Mouse (Mus musculus) kidney, postnatal 14 days (tissue): ENCODE measurements at regions not wholly inside any gene's neighbourhood (a gene's known extent, or its start where the extent isn't known, plus 50 kb on each side); places are given as distances from the start of the nearest gene placed in this dataset.

Experiments
- DNase-seq: peaks from one replicate; pipeline ENCODE4 v3.0.0; 2022; ENCODE audit warnings: mixed read lengths

DNA sequence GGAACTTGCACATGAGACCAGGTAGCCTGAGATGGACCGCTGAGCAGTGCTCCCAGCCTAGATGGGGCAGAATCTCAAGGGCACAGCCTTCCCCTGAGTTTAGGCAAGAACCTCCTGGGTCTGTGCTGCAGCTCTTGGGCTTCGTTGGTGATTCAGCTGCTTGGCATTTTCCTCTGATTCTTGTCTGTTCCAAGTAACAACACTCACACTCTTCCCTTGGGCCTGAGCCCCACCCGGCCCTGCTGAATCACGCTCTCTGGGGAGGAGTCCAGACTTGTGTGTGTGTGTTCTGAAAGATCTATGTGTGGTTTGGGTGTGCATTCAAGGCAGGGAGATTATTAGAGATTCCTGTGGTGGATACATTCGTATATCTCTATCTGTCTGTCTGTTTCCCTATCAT, 517.4 kb upstream of the Tbx3 start:
- no peak for DNase-seq

DNA sequence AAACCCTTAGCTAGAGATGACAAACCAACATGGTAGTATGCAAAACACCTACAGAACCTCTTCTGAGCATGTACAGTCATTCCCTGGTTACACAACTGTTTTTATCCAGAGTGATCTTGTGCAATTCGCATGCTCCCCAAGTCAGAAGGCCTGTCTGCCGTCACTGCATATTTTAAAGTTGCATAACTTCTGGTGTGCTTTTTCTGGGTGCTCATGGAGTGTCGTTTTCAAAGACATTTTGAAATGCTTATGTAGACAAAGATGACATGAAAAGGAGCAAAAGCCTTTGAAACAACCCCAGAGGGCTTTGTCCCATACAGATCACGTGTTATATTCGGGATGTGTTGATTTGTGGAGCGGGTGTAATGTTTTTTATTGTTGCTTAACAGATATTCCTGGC, 513.8 kb upstream of the Tbx3 start:
- DNase-seq = no peak

DNA sequence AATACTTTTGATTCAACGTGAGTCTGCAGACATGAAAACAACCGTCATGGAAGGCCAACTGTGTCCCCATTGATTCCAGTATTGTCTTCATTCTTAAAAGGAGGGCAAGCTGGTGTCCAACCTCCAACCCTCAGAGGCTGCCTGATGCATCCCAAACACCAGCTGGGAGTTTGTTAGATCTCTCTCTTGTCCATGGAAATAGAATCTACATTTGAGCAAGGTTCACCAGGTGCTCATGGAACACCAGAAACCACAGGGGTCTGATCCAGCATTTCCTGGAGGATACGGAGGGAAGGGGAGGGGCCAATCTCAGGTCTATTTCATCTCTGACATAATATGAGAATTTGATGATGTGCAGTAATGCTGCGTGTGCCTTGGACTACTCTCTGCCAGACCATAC, 512.3 kb upstream of the Tbx3 start:
- DNase-seq = no peak

DNA sequence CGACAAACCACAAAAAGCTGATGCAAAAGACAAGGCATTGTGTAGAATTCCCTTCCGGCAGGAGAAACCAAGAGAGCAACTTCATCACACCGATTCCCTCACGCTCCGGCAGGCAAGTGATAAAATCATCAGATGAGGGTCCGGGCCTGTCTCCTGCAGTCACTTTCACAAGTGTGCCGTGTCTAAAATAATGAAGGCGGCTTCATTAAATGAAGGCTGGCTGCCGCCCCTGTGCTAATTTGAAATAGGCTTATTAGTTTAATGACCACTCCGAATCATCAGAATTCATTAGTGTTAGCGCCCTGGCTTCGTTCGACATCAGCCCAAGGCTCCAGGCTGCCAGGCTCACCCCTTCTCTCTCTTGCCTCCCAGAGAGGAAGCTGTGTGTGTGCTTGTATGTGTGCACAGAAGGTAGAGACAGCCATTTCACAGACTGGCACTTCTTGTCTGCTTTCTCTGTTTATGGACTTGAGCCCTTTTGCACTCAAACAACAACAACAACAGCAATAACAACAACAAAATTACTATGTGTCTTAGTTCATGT, 508.3 kb upstream of the Tbx3 start:
- DNase-seq = no peak

DNA sequence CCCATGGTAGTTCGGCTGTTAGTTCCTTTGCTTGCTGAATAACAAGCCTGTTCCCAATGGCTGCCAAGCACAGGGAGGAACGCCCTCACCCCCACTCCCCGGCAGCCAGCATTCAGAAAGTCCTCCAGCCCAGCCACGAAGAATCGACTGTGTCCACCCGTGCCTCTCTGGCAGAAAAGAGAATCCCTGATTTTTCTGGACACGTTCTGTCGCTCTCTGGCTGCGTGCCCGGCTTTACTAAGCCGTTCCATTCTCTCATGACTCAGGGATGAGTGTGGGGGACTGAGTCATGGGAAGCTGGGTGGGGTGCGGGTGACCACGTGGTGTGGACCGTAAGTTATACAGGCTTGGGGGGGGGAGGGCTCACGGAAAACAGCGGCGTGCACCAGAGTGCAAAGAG, 502.8 kb upstream of the Tbx3 start:
- peak; percentile 51 for DNase-seq

DNA sequence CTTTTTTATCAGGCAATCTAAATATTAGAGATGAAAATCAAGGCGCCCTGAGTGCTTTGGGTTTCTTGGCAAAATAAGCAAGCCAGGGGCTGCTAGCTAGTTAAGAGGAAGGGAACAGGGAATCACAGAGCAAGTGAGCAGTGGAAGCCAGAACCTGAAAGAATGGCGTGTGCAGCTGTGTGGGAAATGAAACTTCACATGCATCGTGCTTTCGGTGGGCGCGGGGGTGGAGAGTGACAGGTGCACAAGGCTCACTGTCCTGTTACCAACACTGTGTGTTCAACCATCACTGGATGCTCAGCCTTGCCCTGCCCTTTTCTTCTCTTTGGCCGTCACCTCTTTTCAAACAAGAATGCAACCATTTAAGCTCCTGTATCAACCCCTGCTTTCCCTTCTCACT, 501.2 kb upstream of the Tbx3 start:
- DNase-seq = no peak

DNA sequence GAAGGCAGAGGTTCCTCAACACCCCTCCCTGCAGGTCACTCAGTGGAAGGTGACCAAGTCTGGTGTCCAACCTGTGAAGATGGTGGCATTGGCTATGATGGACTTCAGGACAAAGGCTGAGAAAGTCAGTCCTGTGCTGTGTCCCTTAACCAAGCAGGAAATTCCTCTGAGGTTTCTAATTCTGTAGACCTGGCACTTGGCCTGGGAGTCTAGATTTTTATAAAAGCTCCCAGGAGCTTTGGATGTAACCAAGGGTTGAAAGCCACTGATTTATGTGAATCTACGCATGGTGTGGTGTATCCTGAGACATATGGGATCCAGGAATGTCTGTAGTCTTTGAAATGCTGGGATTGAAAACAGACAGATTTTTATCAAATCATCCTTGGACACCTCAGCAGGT, 498.8 kb upstream of the Tbx3 start:
- no peak for DNase-seq

DNA sequence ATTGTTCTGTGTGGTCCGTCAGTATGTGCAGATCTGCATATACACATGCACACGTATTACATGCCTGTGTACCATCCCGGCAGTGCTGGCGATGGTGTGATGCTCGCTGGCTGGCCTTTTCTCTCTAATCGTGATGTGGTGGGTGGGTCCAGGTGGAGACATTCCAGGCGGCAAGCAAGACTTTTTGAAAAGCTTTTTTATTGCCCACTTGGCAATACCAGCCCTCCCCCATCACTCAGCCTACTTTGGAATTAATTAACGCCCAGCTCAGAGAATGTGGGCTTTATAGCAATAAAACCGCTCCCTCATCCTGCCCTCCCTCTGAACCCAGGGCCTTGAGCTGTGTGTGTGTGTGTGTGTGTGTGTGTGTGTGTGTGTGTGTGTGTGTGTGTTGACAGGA, 491.7 kb upstream of the Tbx3 start:
- no peak for DNase-seq

DNA sequence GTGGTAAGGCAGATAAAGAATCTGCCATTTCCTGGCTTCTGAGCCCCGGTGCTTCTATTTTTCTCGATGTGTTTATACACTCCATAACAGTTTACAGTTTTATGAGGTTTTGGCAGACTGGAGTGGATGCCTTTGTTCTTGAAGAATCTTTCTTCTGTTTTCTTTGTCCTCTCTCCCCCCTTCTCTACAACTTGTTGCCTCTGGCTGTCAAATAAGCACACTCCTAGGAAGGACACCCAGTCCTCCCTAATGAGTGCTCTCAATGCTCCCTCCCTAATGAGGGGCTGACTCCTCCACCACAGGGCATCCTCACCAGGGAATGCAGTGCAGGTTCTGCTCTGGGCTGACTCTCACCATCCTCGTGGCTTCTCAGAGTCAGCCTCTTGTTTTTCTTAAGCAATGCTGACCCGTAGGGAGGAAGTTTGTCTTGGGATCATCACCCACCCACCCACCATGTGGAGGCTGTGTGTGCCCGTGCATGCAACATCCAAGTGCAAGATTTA, 486.9 kb upstream of the Tbx3 start:
- no peak for DNase-seq

DNA sequence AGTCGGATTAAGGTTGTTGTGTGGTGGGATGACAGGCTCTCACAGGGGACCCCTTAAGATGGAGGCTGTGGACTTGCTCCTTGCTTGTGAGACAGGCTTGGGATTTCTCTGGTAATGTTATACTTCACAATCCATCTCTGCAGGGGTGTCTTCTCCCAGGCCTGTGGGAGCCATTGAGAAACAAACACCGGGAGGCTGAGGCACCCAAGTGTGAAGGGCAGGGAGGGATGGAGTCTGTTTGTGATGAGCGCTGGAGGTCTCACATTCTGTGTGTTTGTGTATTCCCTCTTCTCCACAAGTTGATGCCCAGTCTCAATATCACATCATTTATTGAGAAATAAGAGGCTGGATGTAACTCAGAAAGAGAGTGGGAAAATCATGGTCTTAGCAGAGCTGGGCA, 483.9 kb upstream of the Tbx3 start:
- DNase-seq = no peak

DNA sequence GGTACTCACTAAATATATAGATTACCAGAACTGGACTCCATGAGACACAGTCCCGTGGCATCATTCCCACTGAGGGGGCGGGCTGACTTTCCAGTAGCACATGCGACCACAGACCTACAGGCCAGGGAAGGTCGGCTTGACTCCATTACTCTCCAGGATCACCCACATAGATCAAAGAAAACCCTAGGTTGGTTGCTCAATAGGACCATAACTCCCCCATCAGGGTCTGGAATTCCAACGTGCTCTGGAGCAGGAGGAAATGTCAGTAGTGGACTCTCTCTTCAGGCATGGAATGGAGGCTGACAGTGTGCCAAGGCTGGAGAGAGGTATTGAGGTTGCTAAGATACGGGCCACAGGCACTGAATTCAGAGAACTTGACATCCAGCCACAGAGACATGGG, 482.0 kb upstream of the Tbx3 start:
- DNase-seq = no peak

DNA sequence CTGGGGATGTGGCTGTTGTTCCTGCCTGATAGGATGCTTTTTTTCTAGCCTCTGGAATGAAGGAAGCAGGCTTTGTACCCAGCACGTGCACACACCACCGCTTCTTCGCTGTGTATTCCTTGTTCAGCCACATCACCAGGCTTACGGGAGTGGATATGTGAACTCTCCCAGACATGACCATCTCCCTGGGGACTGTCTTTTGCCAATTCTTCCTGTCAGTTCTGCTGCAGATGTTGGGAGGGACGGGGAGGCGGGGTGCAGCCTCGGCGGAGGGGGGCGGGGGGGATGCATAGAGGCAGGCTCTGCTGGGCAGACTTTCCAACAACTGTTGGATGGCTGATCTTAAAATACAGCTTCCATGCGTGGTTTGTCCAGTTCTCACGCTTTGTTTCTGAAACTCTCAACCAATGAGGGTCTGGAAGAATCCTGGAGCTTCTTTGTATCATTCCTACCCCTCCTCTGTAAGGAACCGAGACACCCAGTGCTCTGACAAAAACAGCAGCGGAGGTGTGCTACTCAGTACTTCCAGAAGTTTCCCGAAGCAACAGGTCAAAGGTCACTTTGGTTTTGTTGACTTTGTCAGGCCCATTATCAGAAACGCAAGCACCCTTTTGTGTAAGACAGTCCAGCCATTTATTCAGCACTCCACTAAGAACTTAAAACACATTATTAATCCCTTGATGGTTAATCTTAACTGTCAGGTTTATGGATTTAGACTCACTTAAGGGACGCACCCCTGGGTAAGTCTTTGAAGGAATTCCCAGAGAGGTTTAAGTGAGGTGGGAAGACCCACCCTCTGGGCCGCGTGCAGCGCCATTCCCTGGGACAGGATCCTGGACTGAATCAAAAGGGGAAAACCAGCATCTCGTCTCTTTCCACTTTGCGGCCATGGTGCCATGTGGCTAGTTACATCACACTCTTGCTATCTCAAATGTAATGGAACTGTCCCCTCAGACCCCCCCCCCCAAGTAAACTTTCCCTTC, 476.5 kb upstream of the Tbx3 start:
- peak; percentile 32 for DNase-seq

DNA sequence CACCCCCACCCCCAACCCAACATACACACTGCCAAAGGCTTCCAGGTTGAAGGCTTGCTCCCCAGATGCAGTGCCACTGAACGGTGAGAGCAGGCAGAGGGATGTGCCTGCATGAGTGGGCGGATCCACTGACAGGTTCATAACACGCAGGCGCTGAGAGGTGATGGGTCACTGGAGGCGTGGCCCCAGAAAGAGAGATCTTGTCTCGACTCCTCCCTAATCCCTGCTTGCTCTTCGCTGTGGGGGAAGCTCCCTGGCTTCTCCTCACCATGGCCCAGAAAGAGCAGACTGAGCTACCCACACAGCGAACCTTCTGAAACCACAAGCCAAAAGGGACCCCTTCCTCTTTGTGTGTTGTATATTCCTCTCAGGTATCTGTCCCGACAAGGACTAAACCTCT, 470.6 kb upstream of the Tbx3 start:
- DNase-seq = no peak

DNA sequence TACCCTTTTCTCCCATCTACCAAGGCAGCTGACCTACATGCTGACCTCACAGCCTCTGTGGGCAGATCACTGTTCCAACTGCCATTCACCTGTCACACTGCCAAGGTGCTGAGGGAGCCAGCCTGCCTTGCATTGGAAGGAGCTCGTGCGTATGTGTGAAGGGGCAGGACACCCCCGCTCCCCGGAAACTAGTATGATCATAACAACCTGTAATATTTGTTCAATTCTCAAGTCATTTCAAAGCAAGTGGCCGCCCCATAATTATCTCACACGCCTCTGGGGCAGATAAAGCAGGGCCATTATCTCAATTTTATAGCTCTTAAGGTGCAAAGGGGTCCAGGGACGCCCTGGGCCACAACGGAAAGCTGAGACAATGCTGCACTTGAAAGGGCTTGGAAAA, 469.2 kb upstream of the Tbx3 start:
- no peak for DNase-seq

DNA sequence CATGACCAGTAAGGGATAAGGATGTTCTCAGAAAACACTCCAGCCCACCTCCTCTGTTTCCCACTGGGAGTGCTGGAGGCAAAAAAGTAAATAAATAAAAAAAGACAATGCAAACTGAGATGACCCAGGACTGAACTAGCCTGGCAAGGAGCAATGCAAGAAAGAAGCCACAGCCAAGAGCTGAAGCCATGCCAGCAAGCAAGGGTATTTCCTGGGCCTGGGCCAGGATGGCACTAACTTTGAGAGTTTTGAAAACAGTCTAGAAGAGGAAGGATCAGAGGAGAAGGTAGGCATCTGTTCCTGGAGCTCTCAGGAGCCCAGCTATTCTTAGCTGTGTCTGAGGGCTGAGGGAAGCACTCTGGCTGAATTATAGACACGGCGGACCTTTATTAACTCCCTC, 465.7 kb upstream of the Tbx3 start:
- DNase-seq = no peak

DNA sequence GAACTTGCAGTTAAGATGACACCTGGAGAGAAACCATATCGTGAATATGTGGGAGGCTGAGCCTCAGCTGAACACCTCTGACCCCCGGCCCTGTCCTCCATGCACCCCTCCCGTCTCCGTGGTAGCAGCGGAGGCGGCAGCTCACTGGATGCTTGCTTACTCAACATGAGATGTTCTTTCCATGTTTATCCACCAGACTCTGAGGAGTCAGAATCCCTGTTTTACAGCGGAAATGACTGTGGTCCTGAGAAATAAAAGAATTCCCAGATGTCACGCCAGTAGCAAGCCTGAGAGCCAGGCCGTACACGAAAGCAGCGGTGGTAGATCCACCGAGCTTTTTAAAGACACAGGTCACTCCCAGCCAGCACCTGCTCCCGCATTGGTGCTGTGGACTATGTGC, 462.4 kb upstream of the Tbx3 start:
- DNase-seq = peak; percentile 26

DNA sequence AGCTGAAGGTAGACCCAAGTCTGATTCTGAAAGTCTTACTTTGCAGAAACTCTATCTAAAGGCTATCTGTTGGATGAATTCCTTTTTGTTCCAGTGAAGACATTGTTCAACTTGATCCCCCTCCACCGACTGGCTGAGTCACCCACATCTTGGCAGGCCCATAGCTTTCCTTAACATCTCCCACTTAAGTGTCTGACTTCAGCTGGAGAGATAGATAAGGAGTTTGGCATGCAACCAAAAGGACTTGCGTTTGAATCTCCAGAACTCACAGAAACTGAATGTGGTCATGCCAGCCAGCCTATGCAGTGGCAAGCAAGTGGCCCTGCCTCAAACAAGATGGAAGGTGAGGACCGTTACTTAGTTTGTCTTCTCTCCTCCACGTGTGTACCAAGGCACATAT, 457.3 kb upstream of the Tbx3 start:
- no peak for DNase-seq

DNA sequence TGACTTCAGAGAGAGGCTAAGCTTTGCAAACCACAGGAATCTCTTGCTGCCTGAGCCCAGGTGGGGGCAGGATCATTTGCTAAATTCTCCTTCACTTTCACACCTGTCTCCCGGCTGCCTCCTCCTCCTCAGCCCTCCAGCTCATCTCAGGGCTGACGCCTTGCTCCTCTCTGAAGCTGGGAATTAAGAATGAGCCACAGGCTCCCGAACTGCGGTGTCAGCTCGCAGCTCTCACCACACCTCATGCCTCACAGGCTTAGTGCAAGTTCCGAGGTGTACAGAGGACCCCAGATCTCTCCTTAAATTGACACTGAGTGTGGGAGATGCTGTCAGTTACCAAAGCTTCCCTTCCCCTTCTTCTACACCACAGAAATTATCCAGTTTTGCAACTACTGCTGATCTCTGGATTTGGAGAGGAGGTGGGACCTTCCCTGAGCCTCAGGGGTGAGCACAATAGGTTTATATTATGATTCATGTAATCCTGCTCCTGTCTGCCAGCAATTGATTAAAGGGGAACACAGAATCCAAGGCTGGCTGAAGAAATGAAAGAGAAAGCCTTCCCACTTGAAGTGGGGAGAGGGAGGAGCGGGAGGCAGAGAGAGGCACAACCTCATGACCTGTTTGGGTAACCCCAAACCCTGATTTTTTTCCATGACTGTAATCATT, 456.6 kb upstream of the Tbx3 start:
- DNase-seq = no peak

DNA sequence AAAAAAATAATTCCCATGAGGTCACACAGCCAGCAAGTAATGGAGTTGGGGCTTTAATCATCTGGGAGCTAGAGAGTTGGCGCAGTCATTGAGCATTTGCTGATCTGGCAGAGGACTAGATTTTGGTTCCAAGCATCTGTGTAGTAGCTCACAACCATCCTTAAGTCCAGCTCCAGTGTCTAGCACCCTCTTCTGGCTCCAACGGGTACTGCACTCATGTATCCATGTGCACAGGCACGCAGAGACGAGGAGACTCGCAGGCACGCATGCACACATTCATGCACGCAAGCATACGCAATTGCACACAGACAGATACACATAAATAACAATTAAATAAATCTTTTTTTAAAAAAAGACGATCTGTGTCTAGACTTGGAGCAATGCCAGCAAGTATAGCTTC, 455.5 kb upstream of the Tbx3 start:
- DNase-seq = no peak

DNA sequence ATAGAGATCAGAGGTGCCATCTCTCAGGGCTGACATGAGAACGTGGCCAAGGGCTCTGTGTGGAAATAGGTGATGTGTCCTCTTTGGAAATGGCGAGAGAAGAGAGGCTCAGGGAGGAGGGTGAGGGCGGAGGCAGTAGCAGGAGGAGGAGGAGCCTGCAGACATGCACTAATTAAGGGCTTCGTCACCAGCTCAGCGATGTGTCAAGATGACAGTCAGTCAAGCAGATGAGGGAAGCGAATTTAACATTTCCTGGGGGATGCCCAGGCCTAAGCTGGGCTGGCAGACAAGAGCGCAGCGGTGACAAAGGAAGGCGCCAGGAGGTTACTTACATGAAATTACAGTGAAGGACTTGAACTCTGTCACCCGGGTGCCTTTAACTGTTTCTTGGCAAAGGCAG, 455.1 kb upstream of the Tbx3 start:
- DNase-seq = no peak

DNA sequence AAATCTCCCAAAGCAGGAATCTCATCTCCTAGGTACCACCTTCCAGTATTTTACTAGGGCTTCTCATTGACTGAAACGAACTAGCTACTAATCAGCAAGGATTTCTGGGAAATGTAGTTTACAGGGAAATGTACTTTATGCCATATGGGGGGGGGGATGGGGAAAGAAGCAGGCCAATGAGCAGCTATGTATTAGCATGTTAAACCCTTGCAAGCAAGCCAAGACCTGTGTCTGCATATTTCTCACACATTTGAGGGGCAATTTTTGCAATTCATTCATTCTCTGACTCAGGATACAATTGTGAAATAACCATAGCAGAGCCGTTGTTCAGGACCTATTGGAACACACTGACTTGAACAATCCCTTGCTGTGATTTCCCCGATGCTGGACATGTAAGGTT, 454.3 kb upstream of the Tbx3 start:
- no peak for DNase-seq

DNA sequence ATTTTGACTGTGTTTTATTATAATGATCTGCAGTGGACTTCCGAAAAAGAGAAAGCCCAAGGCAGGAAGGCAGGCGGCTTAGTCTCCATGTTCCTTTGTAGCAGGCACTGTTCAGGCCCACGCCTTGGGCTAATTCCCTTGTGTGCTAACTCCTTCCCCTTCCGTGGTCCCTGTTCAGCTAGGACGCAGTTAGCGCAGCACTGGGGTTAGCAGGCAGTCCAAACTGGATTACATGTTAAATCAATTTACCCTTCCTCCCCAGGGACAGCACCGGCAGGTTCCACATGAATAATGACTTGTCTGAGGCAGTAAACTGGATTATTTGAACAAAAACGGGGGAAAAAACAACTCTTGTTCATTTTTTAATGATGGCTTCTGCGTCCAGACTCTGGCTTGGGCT, 453.4 kb upstream of the Tbx3 start:
- no peak for DNase-seq

DNA sequence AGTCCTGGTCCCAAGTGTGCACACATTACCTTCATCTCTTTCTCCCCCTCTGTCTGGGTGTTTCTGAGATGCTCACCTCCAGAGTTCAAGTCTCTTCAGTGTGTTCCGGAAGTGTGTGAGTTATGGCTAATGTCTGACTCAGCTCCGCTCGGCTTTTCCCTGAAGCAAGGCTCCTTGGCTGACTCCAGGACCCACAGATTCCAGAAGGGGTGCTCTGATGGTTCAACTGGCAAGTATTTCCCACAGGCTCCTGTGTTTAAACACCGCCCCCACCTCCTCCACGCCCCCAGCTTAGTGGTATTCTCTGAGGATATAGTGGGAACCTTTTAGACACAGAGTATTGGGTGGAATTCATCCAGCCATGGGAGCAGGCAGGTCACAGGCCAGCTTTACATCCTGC, 441.8 kb upstream of the Tbx3 start:
- DNase-seq = no peak

DNA sequence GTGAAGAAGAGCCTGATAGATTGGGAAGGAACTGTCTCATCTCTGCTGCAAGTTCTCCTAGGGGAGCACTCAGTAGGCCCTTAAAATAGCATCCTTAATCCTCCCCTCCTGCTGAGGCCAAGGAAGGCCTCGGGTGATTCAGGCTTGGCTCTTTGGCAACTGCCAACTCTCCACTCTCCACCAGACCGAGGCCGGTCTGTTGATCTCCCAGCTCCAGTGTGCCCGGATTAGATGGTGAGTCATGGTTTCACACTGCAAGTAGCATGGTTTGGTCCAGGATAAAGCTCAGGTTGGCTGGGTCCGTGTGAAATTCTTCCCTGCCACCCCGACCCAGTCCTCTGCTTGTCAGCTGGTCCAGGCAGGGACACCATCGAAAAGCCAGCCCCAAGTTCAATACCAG, 437.5 kb upstream of the Tbx3 start:
- no peak for DNase-seq
